In the genomic region with DNA sequence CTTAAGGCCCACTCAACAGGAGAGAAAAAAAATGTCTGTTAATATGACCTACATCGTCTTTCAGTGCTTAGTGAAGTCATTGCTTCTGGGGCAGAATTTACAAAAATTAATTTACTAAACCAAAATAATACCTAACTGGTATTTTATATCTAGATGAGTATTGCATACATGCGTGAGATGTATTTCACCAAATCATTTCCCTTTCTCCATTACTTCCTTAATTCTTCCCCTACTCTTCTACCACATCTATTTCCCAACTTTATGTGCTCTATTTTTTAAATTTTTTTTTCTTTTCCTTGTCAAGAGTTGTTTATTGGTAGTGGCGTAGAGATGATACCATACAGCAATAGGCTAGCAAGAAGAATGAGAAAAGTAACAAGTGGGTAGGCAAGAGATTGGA, we compare ENCODE assay signal across 34 mouse cellular contexts.
"Had no signal": no experiment of that assay in that cellular context is flagged by ENCODE, and none has a peak within 500 bp of the region (broad histone marks: within the 10 kb centered on the region; RNA-seq: fewer than 3 reads in every experiment).

No protein-coding gene starts in this region.

- H3K9ac ChIP-seq: heart, embryonic 12.5 days; heart, embryonic 13.5 days; heart, embryonic 15.5 days; hindbrain, embryonic 12.5 days; hindbrain, embryonic 13.5 days; hindbrain, embryonic 14.5 days; hindbrain, embryonic 15.5 days; intestine, embryonic 15.5 days; kidney, embryonic 15.5 days had no signal

- H3K27ac ChIP-seq: heart, embryonic 10.5 days; heart, embryonic 13.5 days; heart, embryonic 15.5 days; hindbrain, embryonic 10.5 days; hindbrain, embryonic 12.5 days; hindbrain, embryonic 13.5 days; hindbrain, embryonic 14.5 days; hindbrain, embryonic 15.5 days; hindbrain, postnatal 0 days; intestine, embryonic 15.5 days; kidney, embryonic 15.5 days; kidney, postnatal 0 days; layer of hippocampus, adult 2 months had no signal

- H3K4me1 ChIP-seq: heart, embryonic 10.5 days; heart, embryonic 12.5 days; heart, embryonic 13.5 days; heart, embryonic 15.5 days; hindbrain, embryonic 10.5 days; hindbrain, embryonic 12.5 days; hindbrain, embryonic 13.5 days; hindbrain, embryonic 15.5 days; intestine, embryonic 15.5 days; kidney, embryonic 15.5 days had no signal

- H3K4me2 ChIP-seq: heart, embryonic 11.5 days; heart, embryonic 12.5 days; heart, embryonic 13.5 days; heart, embryonic 15.5 days; hindbrain, embryonic 12.5 days; hindbrain, embryonic 13.5 days; hindbrain, embryonic 14.5 days; hindbrain, embryonic 15.5 days; intestine, embryonic 15.5 days; kidney, embryonic 15.5 days had no signal

- H3K36me3 ChIP-seq: heart, embryonic 10.5 days; heart, embryonic 12.5 days; heart, embryonic 13.5 days; heart, embryonic 15.5 days; hindbrain, embryonic 10.5 days; hindbrain, embryonic 12.5 days; hindbrain, embryonic 13.5 days; hindbrain, embryonic 15.5 days; intestine, embryonic 15.5 days; kidney, embryonic 15.5 days had no signal

- DNase-seq: heart, postnatal 10 days; heart, postnatal 14 days; heart, postnatal 36 days; heart, postnatal 4 days; kidney, adult 11 months; kidney, adult 18-20 months; kidney, adult 2 months; kidney, adult 8-10 months; kidney, adult 9 months; kidney, postnatal 10 days; kidney, postnatal 14 days; kidney, postnatal 36 days; kidney, postnatal 4 days; layer of hippocampus, adult 9-11 months; layer of hippocampus, postnatal 36 days had no signal

- ATAC-seq: hindbrain, embryonic 16.5 days; hindbrain, postnatal 0 days; inflammation-experienced regulatory T-cells, adult 6 months; intestine, embryonic 15.5 days; intestine, embryonic 16.5 days; intestine, postnatal 0 days had no signal

- H3K9me3 ChIP-seq: heart, embryonic 10.5 days; heart, embryonic 12.5 days; heart, embryonic 13.5 days; heart, embryonic 15.5 days; hindbrain, embryonic 10.5 days; hindbrain, embryonic 12.5 days; hindbrain, embryonic 13.5 days; hindbrain, embryonic 15.5 days; intestine, embryonic 15.5 days; kidney, embryonic 15.5 days had no signal

- H3K4me3 ChIP-seq: heart, embryonic 10.5 days; heart, embryonic 12.5 days; heart, embryonic 13.5 days; heart, embryonic 15.5 days; hindbrain, embryonic 10.5 days; hindbrain, embryonic 12.5 days; hindbrain, embryonic 13.5 days; hindbrain, embryonic 15.5 days; intestine, embryonic 15.5 days; kidney, embryonic 15.5 days; layer of hippocampus, adult 2 months had no signal

- H3K27me3 ChIP-seq: heart, embryonic 12.5 days; heart, embryonic 13.5 days; heart, embryonic 15.5 days; hindbrain, embryonic 12.5 days; hindbrain, embryonic 13.5 days; hindbrain, embryonic 15.5 days; intestine, embryonic 15.5 days; kidney, embryonic 15.5 days had no signal
